8 mouse cellular contexts compared by ENCODE assay signal in genomic region chr1:133470242-133471025, GRCm38 (mm10). TPM values are rescaled to one million over a fixed set of nuclear protein-coding genes. Genes with fewer than 3 reads are reported as not detected.
DNase-seq lines count a peak whose midpoint lies in the region; ATAC-seq and TF ChIP-seq lines count a peak whose summit lies in the region.

No protein-coding gene starts in this region.

- no peaks in the 10 kb centered on the region for H3K36me3 ChIP-seq in kidney, embryonic 15.5 days
- H3K36me3 ChIP-seq in heart, embryonic 11.5 days (ENCODE audit: control insufficient read depth, insufficient read depth, low read length): no peaks in the 10 kb centered on the region

- H3K27ac ChIP-seq in kidney, embryonic 15.5 days: peak overlapping the region; percentile 87
- H3K27ac ChIP-seq in heart, embryonic 11.5 days (ENCODE audit: low read depth, low read length): peak overlapping the region; percentile 54
- H3K27ac ChIP-seq in left cerebral cortex, adult 2 months: no peak overlapping the region

- H3K9ac ChIP-seq in kidney, embryonic 15.5 days: no peak overlapping the region
- no peak overlapping the region for H3K9ac ChIP-seq in heart, embryonic 11.5 days (ENCODE audit: low read depth, low read length)

- H3K4me3 ChIP-seq in kidney, embryonic 15.5 days (replicated peaks): no peak overlapping the region
- H3K4me3 ChIP-seq in heart, embryonic 11.5 days (ENCODE audit: low read depth, low read length): no peak overlapping the region
- no peak overlapping the region for H3K4me3 ChIP-seq in left cerebral cortex, adult 2 months

- H3K4me1 ChIP-seq in kidney, embryonic 15.5 days: peaks cover 39% of the 10 kb centered on the region
- peaks cover 6% of the 10 kb centered on the region; the same call in 1 of the 2 replicates for H3K4me1 ChIP-seq in heart, embryonic 11.5 days (ENCODE audit: control insufficient read depth, insufficient read depth, low read length)

- H3K4me2 ChIP-seq in kidney, embryonic 15.5 days: 0 out of 2 replicates have a peak overlapping the region, but pooled peaks have one; percentile 0
- no peak overlapping the region for H3K4me2 ChIP-seq in heart, embryonic 11.5 days

- no peaks in the 10 kb centered on the region for H3K9me3 ChIP-seq in kidney, embryonic 15.5 days (replicated peaks)
- no peaks in the 10 kb centered on the region for H3K9me3 ChIP-seq in heart, embryonic 11.5 days (replicated peaks; ENCODE audit: control insufficient read depth, low read length)

- no peak for TF ChIP-seq POLR2A in brain, embryonic 14.5 days (IDR thresholded peaks at IDR 0.05; ENCODE audit: borderline replicate concordance, extremely low read depth, insufficient read depth, insufficient read length, poor library complexity, severe bottlenecking)

- 50% methylated on average over 10 of the region's 10 CpGs for WGBS in kidney, embryonic 15.5 days
- 36% methylated on average over 10 of the region's 10 CpGs for WGBS in heart, embryonic 11.5 days (ENCODE audit: insufficient replicate concordance)

- H3K27me3 ChIP-seq in kidney, embryonic 15.5 days: no peaks in the 10 kb centered on the region
- no peaks in the 10 kb centered on the region for H3K27me3 ChIP-seq in heart, embryonic 11.5 days (ENCODE audit: control insufficient read depth, insufficient read depth, low read length)

- intact Hi-C loops in left cerebral cortex, adult 2 months (cut with DNase I): no loop called here

- TF ChIP-seq CTCF in brain, embryonic 14.5 days (IDR thresholded peaks at IDR 0.05; ENCODE audit: borderline replicate concordance, extremely low read depth, insufficient read depth, insufficient read length): no peak
- no peak for TF ChIP-seq CTCF in left cerebral cortex, adult 2 months (IDR thresholded peaks at IDR 0.05)

- no peak for DNase-seq in kidney, adult 11 months
- DNase-seq in brain, embryonic 14.5 days (ENCODE audit: low read depth): peak; percentile 36
- DNase-seq in kidney, postnatal 4 days: peak; percentile 55 to 66
- no peak for DNase-seq in left cerebral cortex, adult 2 months (ENCODE audit: extremely low spot score in 1 of 2, low spot score in 2 of 2)
- no peak for DNase-seq in cerebellum, adult 9-11 months

- peak; percentile 43; the same call in 1 of the 2 replicates for ATAC-seq in kidney, embryonic 15.5 days (replicated peaks; ENCODE audit: low FRiP score)
- ATAC-seq in heart, embryonic 11.5 days (replicated peaks; ENCODE audit: insufficient number of reproducible peaks, low FRiP score, low TSS enrichment): no peak
- no peak for ATAC-seq in CD4-positive, CD25-positive, alpha-beta regulatory T cell, adult 4 months

RNA-seq across cellular contexts. Expression of gene Sox13, which starts 46.3 kb away (rescaled TPM):
- polyA plus RNA-seq in kidney, embryonic 15.5 days (2015; fragmentation: Nextera tagmentation; extraction: Ambion mirVana): 15.0 and 16.2 TPM in 2 replicates
- polyA plus RNA-seq in brain, embryonic 14.5 days (2012; rRNA removed): 34.2 and 37.6 TPM in 2 replicates
- 3.3 and 3.7 TPM in 2 replicates for polyA plus RNA-seq in heart, embryonic 11.5 days (2014; fragmentation: Nextera tagmentation; extraction: Ambion mirVana)
- 1 to 10 TPM; 8.9 to 9.3 TPM for total RNA-seq in left cerebral cortex, adult 2 months (2021)
- not detected for polyA plus RNA-seq in CD4-positive, CD25-positive, alpha-beta regulatory T cell, adult 4 months (2017; shearing (Covaris generic))

Comparison
In these comparisons a context has a peak if more than half of its experiments do, and no peak if none do; other contexts are left out.
1. DNase-seq: peak in brain, embryonic 14.5 days (single experiment) and kidney, postnatal 4 days (2 of 2); none in kidney, adult 11 months (single experiment), left cerebral cortex, adult 2 months (0 of 2) and cerebellum, adult 9-11 months (single experiment).